Mouse (Mus musculus) adrenal gland, postnatal 10 days (tissue): ENCODE results near the gene Ric3. TPM values are rescaled to one million over a fixed set of nuclear protein-coding genes. Genes with fewer than 3 reads are reported as not detected.

Source experiments
- DNase-seq: peaks from one replicate; pipeline ENCODE4 v3.0.0; 2021; ENCODE audit warnings: mixed read lengths
- total RNA-seq, 2 experiments: library from RNA; stranded (reverse); gene quantifications; 2 replicates each; pipeline ENCODE4 v1.2.3; 2021

Gene Ric3
- total RNA-seq, 2 experiments from 2014 or later, result 15.2 to 15.4 TPM

GRCm38 (mm10) chr7:109050831-109051230 lies 32.3 kb downstream of the Ric3 start:
- no peak for DNase-seq

DNA sequence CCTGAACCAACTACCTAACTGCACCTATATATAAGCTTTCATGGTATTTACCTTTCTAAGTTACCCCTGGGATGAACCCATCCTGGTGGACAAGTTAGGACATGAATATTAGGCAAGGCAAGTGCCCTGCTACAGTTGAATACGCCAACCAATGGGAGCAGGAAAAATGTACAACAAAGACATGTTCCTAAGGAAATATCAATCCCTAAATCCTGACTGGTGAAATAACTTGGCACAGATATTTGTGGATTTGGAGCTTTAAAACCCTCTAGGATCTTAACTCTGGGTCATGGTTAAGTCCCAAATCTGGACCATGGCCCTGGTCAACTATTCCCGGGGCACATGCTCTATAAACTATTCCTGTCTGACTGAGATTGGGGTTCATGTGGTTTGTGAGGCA lies 37.3 kb downstream of the Ric3 start:
- no peak for DNase-seq

GRCm38 (mm10) chr7:109039445-109039844 lies 43.7 kb downstream of the Ric3 start:
- no peak for DNase-seq

DNA sequence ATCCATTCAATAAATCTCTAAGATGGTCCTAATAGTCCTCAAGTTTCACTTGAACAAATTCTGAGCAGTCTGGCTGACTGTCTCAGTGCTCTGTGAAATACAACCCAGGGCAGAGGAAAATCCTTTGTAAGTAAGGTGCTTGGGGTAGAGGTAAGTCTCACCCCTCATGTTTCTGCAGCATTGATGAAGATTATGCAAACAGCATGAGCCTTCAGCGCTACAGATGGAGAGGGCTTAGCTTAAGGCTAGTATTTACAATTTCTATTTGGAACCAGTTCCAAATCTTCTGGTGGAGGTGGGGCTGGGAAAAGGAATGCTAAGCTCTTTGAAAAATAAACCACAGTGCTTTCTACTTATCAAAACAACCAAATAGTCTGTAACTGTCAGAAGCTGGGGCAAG lies 44.1 kb downstream of the Ric3 start:
- no peak for DNase-seq

GRCm38 (mm10) chr7:109038121-109038735 lies 44.9 kb downstream of the Ric3 start:
- no peak for DNase-seq

- no peak for DNase-seq
These were observed 51.1 kb downstream of the Ric3 start for GRCm38 (mm10) chr7:109032054-109032453.

DNA sequence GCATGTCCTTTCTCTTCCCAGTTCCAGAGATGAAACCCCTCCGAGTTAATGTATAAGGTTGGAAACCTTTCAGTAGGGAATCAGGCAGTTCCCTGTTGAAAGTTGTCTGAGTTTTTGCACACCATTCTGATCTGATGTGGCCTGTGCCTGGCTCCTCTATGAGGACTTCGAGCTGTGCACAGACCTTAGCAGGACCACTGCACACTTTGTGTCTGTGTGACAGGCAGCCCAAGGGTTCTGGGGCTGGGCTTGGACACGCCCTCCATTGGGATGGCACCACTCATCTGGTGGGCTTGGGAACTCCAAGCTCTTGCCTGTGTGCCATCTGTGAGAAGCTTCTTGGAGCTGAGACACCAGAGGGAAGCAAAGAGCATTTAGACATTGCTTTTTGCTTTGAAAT lies 51.8 kb downstream of the Ric3 start:
- DNase-seq, result no peak

DNA sequence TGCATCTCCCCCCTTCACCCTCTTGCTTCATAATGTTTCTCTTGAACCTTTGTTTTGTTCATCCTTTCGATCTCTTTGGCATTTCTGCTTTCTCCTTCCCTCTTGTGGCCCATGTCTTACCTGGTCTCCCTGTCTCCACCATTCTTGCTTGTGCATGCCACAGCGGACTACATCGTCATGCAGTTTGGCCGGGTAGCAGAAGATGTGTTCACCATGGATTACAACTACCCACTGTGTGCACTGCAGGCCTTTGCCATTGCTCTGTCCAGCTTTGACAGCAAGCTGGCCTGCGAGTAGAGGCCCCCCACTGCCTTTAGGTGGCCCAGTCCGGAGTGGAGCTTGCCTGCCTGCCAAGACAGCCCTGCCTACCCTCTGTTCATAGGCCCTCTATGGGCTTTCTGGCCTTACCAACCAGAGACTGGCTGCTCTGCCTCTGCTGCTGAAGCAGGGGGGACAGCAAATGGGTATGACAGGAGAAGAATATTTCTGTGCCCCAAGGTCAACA lies 53.1 kb downstream of the Ric3 start:
- DNase-seq, result no peak

GRCm38 (mm10) chr7:109028204-109028603 lies 54.9 kb downstream of the Ric3 start:
- DNase-seq, result peak; percentile 70

DNA sequence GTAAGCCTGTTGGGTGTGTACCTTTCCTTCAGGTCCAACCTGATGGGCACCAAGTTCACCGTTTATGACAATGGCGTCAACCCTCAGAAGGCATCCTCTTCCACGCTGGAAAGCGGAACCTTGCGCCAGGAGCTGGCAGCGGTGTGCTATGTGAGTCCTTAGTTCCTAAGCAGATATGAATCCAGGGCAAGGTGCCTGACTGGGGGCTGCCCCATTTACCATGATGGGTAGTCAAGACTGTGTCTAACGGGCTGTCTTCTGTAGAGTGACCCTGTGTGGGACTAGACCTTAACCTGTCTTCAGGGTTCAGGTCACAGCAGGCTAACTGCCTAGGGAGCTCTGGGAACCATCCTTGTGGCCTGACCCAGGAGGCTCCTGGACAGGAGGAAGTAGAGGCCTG lies 55.4 kb downstream of the Ric3 start:
- no peak for DNase-seq

- no peak for DNase-seq
These were observed 56.2 kb downstream of the Ric3 start for GRCm38 (mm10) chr7:109026976-109027375.

GRCm38 (mm10) chr7:109025743-109026142 lies 57.4 kb downstream of the Ric3 start:
- no peak for DNase-seq

GRCm38 (mm10) chr7:109021428-109021827 lies 61.7 kb downstream of the Ric3 start:
- DNase-seq, result peak; percentile 83

DNA sequence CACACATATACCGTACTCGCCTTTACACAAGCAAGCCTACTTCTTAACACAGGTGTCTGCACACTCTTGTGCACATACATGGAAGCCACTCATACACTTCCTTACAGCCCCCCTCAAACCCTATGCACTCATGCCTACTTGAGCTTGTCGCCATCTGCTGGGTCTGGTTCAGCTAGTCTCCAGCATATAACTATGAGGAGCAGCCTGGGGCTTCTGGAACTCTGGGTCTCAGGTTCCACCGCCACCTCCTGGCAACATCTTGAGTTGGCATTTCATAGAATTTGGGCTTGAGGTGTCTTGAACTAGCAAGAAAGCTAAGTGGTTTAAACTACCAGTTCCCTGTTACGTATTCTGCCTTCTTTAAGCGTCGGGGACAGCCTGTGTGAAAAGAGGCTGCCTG lies 63.9 kb downstream of the Ric3 start:
- no peak for DNase-seq

- DNase-seq, result no peak
These were observed 66.7 kb downstream of the Ric3 start for GRCm38 (mm10) chr7:109016378-109016923.

DNA sequence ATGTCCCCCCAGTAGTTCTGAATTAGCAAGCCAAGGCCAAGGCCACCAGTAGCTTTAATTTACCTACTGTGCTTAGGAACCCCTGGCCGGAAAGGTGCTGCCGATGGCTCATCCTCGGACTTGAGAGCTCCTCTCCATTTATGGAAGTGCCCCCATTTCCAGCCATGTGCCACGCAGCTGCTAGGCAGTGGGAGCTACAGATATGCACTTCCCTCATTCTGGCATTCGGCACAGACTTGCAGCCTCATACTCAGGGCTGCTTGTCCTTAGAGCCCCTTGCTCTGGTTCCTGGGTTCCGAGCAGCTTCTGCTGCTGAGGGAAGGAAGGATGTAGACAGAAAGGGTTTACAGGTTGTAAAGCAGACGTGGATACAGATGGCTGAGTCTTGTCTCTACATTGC lies 68.3 kb downstream of the Ric3 start:
- no peak for DNase-seq

DNA sequence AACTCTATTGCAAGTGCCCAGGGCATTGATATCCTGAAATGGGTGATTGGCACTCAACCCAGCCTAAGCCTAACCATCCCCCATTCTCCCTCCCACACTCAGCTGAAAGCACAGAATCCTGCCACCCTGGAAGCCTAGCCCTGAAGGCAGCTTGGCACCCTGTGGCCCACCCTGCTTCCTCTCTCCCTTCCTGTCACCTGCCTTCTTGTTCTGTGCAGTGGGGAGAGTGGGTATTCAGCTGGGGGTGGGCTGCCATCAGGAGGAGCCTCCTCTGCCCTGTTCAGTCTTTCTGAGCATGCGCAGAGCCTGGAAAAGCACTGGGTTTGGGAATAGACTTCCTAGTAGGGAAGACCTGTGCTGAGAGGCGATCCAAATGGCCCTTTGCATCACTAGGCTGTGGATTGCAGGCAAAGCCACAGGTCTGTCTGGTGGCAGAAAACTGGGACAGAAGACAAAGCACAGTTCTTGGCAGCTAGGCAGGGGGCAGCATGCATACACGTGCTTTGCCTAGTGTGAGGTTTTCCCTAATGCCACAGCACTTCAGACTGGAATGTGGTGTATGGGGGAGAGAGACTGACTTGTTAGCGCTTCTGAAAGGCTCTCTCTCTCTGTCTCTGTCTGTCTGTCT lies 70.0 kb downstream of the Ric3 start:
- no peak for DNase-seq

- DNase-seq, result no peak
These were observed 70.6 kb downstream of the Ric3 start for GRCm38 (mm10) chr7:109012575-109012974.

DNA sequence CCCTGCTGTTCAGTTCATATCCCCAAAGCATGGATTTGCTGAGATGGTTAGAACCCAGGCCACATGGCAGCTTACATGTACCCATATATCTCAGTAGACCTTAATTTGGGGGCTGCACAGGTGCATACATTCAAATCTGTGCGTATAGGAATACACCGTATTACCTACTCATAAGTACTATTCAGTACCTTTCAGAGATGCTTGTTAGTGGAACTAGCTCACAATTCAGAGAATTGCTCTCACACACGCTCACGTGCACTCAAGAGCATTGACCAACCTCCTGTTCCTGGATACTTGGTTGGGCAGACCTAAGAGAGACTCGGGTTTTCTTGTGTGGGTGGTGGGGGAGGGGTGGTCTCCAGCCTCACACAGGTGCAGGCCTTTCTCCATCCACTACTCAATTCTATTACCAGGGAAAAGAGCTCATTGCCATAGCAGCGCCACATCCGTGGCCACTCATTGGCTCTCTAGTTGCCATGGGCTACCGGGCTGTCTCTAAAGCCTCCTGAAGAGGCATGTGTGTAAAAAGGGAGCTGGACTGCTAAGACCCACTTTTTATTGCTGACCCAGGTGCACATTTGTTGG lies 71.4 kb downstream of the Ric3 start:
- DNase-seq, result no peak

GRCm38 (mm10) chr7:109010720-109011595 lies 72.2 kb downstream of the Ric3 start:
- peak; percentile 59 for DNase-seq

DNA sequence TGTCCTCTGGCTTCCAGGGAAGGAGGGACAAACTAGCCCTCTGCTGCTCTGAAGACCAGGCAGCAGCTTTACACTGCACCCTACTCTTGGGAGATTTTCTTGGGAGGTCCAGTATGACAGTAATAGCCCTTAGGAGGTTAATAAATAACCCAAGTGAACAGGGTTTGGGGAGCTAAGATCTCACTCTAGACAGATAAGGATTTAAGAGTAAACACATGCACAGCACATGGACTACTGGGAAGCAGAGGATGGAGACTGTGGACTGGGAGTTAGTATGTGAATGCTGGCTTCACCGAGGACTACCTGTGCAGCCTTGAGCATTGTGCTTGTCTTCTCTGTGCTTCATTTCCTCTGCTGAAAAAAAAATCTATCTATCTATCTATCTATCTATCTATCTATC lies 73.9 kb downstream of the Ric3 start:
- no peak for DNase-seq

DNA sequence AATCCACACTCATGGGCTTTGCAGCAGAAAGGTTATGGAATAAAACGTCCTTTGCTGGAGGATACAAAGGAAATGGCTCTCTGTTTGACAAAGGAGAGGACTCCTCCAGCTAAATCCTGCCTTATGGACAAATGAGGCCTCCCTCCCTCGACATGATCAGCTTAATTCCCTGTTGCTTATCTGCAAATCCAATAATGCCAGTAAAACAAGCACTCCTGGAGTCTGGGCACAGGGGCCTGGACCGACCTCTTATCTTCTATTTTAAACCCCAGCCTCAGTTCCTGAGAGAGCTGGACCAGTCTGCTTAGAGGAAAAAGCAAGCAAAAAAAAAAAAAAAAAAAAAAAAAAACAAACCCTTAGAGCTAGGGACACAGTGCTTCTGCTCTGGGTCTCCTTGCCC lies 79.5 kb downstream of the Ric3 start:
- no peak for DNase-seq

- DNase-seq, result no peak
These were observed 81.2 kb downstream of the Ric3 start for GRCm38 (mm10) chr7:109001971-109002370.
